8 mouse cellular contexts compared by ENCODE assay signal in genomic region chr4:45591405-45592315, GRCm38 (mm10). TPM values are rescaled to one million over a fixed set of nuclear protein-coding genes. Genes with fewer than 3 reads are reported as not detected.
DNase-seq lines count a peak whose midpoint lies in the region; ATAC-seq and TF ChIP-seq lines count a peak whose summit lies in the region.

No protein-coding gene starts in this region.

- H3K4me1 ChIP-seq in hindbrain, embryonic 15.5 days (replicated peaks), result peaks cover 14% of the 10 kb centered on the region
- H3K4me1 ChIP-seq in liver, embryonic 14.5 days (replicated peaks; ENCODE audit: control insufficient read depth in 2 of 2, insufficient read depth in 2 of 2, low read length in 1 of 2), result no peaks in the 10 kb centered on the region

- H3K9me3 ChIP-seq in hindbrain, embryonic 15.5 days, result no peaks in the 10 kb centered on the region
- H3K9me3 ChIP-seq in liver, embryonic 14.5 days (ENCODE audit: control insufficient read depth, low read length), result no peaks in the 10 kb centered on the region

- no peaks in the 10 kb centered on the region for H3K36me3 ChIP-seq in hindbrain, embryonic 15.5 days
- H3K36me3 ChIP-seq in liver, embryonic 14.5 days (replicated peaks; ENCODE audit: control insufficient read depth, insufficient read depth, low read depth), result no peaks in the 10 kb centered on the region

- peak overlapping the region; percentile 51 for H3K4me2 ChIP-seq in hindbrain, embryonic 15.5 days
- peak overlapping the region; percentile 3; the same call in 1 of the 2 replicates for H3K4me2 ChIP-seq in liver, embryonic 14.5 days (ENCODE audit: low read depth)

- H3K27ac ChIP-seq in hindbrain, embryonic 15.5 days (replicated peaks), result no peak overlapping the region
- H3K27ac ChIP-seq in liver, embryonic 14.5 days, result no peak overlapping the region

- TF ChIP-seq EP300 in liver, embryonic 14.5 days (IDR thresholded peaks at IDR 0.05; ENCODE audit: low read depth), result no peak

- peak; percentile 42; the same call in 1 of the 2 replicates for ATAC-seq in hindbrain, embryonic 15.5 days (ENCODE audit: low FRiP score, low read depth)
- ATAC-seq in liver, embryonic 14.5 days (ENCODE audit: insufficient read depth), result no peak

- WGBS in hindbrain, embryonic 15.5 days, result 4% methylated on average over 23 of the region's 23 CpGs
- WGBS in liver, embryonic 14.5 days (ENCODE audit: insufficient replicate concordance), result 8% methylated on average over 23 of the region's 23 CpGs

- peak; percentile 21 for DNase-seq in lung, postnatal 10 days
- DNase-seq in lung, adult 18-20 months, result no peak
- DNase-seq in liver, embryonic 14.5 days (ENCODE audit: low read depth in 3 of 3, low spot score in 3 of 3), result no peak
- DNase-seq in urinary bladder, postnatal 36 days (ENCODE audit: low spot score in 2 of 2), result no peak
- no peak for DNase-seq in testis, postnatal 14 days (ENCODE audit: low spot score)
- DNase-seq in right cerebral cortex, postnatal 25 days, result no peak
- no peak for DNase-seq in frontal cortex, postnatal 25 days (ENCODE audit: low spot score in 2 of 2)

- H3K9ac ChIP-seq in hindbrain, embryonic 15.5 days, result no peak overlapping the region
- H3K9ac ChIP-seq in liver, embryonic 14.5 days (replicated peaks), result no peak overlapping the region

- H3K4me3 ChIP-seq in hindbrain, embryonic 15.5 days, result peak overlapping the region; percentile 10; the same call in 1 of the 2 replicates
- H3K4me3 ChIP-seq in liver, embryonic 14.5 days (ENCODE audit: insufficient read depth in 1 of 2, low read depth in 2 of 2, low read length in 2 of 2), result no peak overlapping the region

- TF ChIP-seq CTCF in liver, embryonic 14.5 days (IDR thresholded peaks at IDR 0.05; ENCODE audit: low read depth), result no peak

- 0 out of 2 replicates have a peak, but pooled peaks cover 4% of the 10 kb centered on the region for H3K27me3 ChIP-seq in hindbrain, embryonic 15.5 days
- peaks cover 7% of the 10 kb centered on the region for H3K27me3 ChIP-seq in liver, embryonic 14.5 days (ENCODE audit: control insufficient read depth, insufficient read depth, low read length)

RNA-seq across cellular contexts. Expression of gene Shb, which starts 59.4 kb away (rescaled TPM):
- polyA plus RNA-seq in hindbrain, embryonic 15.5 days (2015; fragmentation: Nextera tagmentation; extraction: Ambion mirVana), result 5.4 and 7.2 TPM in 2 replicates
- polyA plus RNA-seq in liver, embryonic 14.5 days (2012; rRNA removed), result 6.7 and 8.8 TPM in 2 replicates
- 5.0 and 6.6 TPM in 2 replicates for polyA plus RNA-seq in liver, embryonic 14.5 days (2014; fragmentation: Nextera tagmentation; extraction: Ambion mirVana)
